ENCODE assay signal across 8 mouse cellular contexts in the genomic region with DNA sequence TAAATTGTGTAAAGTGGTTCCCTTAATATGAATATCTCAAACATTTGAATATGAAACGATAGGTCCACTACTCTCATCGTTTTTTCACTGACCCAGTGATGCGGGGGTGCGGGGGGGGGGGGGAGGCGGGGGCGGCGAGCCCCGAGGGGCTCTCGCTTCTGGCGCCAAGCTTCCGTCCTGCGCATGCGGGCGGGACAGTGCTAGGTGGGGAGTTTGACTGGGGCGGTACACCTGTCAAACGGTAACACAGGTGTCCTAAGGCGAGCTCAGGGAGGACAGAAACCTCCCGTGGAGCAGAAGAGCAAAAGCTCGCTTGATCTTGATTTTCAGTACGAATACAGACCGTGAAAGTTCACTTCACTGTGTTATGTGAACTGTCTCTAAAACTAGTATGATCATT. TPM values are rescaled to one million over a fixed set of nuclear protein-coding genes. Genes with fewer than 3 reads are reported as not detected.
A peak's percentile ranks its signal among the peaks of the same experiment; 100 is the strongest.
DNase-seq lines count a peak whose midpoint lies in the region; ATAC-seq and TF ChIP-seq lines count a peak whose summit lies in the region.

No protein-coding gene starts in this region.

- no peak for TF ChIP-seq POLR2A in spleen, adult 2 months (IDR thresholded peaks at IDR 0.05; ENCODE audit: low read depth, low read length)

- no peaks in the 10 kb centered on the region for H3K27me3 ChIP-seq in spleen, adult 2 months (ENCODE audit: control insufficient read depth, insufficient read depth, low read length)
- H3K27me3 ChIP-seq in midbrain, postnatal 0 days (ENCODE audit: insufficient read depth, low read length), result no peaks in the 10 kb centered on the region; the same call in 1 of the 2 replicates

- DNase-seq in adrenal gland, postnatal 10 days, result peak; percentile 68
- DNase-seq in adrenal gland, adult 8-10 months, result no peak
- DNase-seq in spleen, adult 2 months (ENCODE audit: low read depth in 1 of 2, low spot score in 2 of 2), result peak; percentile 19 to 82
- no peak for DNase-seq in spleen, adult 12 weeks (ENCODE audit: low spot score)
- DNase-seq in fibroblast of lung, adult 2 months (ENCODE audit: low read depth), result peak; percentile 40
- peak; percentile 63 for DNase-seq in kidney, postnatal 14 days
- DNase-seq in midbrain, postnatal 0 days (ENCODE audit: low spot score), result peak; percentile 78
- DNase-seq in layer of hippocampus, adult 9-11 months, result no peak

- H3K36me3 ChIP-seq in spleen, adult 2 months (ENCODE audit: control insufficient read depth, insufficient read depth, low read length), result no peaks in the 10 kb centered on the region
- no peaks in the 10 kb centered on the region for H3K36me3 ChIP-seq in midbrain, postnatal 0 days (ENCODE audit: insufficient read depth, low read length)

- no peaks in the 10 kb centered on the region for H3K4me1 ChIP-seq in spleen, adult 2 months (ENCODE audit: control insufficient read depth, insufficient read depth, insufficient read length)
- H3K4me1 ChIP-seq in midbrain, postnatal 0 days (ENCODE audit: insufficient read depth, low read length), result peaks cover 10% of the 10 kb centered on the region; the same call in 1 of the 2 replicates

- ATAC-seq in midbrain, postnatal 0 days (ENCODE audit: low FRiP score), result peak; percentile 97

- 53% methylated on average over 21 of the region's 21 CpGs for WGBS in spleen, adult 2 months
- WGBS in midbrain, postnatal 0 days, result 12% methylated on average over 20 of the region's 21 CpGs

- no peak for TF ChIP-seq CTCF in spleen, adult 2 months (IDR thresholded peaks at IDR 0.05; ENCODE audit: extremely low read depth, insufficient read depth, insufficient read length, insufficient replicate concordance)
- TF ChIP-seq CTCF in midbrain, postnatal 0 days (IDR thresholded peaks at IDR 0.05), result no peak

- H3K27ac ChIP-seq in spleen, adult 2 months (ENCODE audit: insufficient read depth, low read length), result no peak overlapping the region
- no peak overlapping the region for H3K27ac ChIP-seq in midbrain, postnatal 0 days (ENCODE audit: low read depth, low read length)

- H3K9ac ChIP-seq in midbrain, postnatal 0 days (replicated peaks; ENCODE audit: low read length, poor library complexity, severe bottlenecking), result no peak overlapping the region

- no peaks in the 10 kb centered on the region for H3K9me3 ChIP-seq in midbrain, postnatal 0 days (ENCODE audit: low read length)

- 0 out of 2 replicates have a peak overlapping the region, but pooled peaks have one; percentile 0 for H3K4me2 ChIP-seq in midbrain, postnatal 0 days (ENCODE audit: low read depth, low read length, poor library complexity, severe bottlenecking)

- no peak overlapping the region for H3K4me3 ChIP-seq in spleen, adult 2 months (ENCODE audit: extremely low read depth, insufficient read depth, insufficient read length)
- H3K4me3 ChIP-seq in midbrain, postnatal 0 days (ENCODE audit: low read depth, low read length), result no peak overlapping the region

RNA-seq across cellular contexts. Expression of a gene that starts 31.3 kb away (rescaled TPM):
- 10 to 100 TPM; 25.4 to 34.8 TPM for total RNA-seq in adrenal gland, postnatal 10 days (2021)
- total RNA-seq in adrenal gland, adult 8-10 months (2022), result 10 to 100 TPM; 23.5 to 45.4 (median 33.9) TPM
- polyA plus RNA-seq in spleen, adult 2 months (2012; rRNA removed), result 22.4 and 22.5 TPM in 2 replicates
- 94.4 and 106 TPM in 2 replicates for total RNA-seq in midbrain, postnatal 0 days (2014; rRNA removed)
- 46.8 and 51.7 TPM in 2 replicates for polyA plus RNA-seq in midbrain, postnatal 0 days (2015; fragmentation: Nextera tagmentation; extraction: Ambion mirVana)

Comparison
In these comparisons a context has a peak if more than half of its experiments do, and no peak if none do; other contexts are left out.
1. DNase-seq: peak in adrenal gland, postnatal 10 days (single experiment), spleen, adult 2 months (2 of 2), fibroblast of lung, adult 2 months (single experiment), kidney, postnatal 14 days (single experiment) and midbrain, postnatal 0 days (single experiment); none in adrenal gland, adult 8-10 months (single experiment), spleen, adult 12 weeks (single experiment) and layer of hippocampus, adult 9-11 months (single experiment).